Mouse (Mus musculus): ENCODE measurements around the gene Grin2d. TPM values are rescaled to one million over a fixed set of nuclear protein-coding genes. Genes with fewer than 3 reads are reported as not detected.
"Not testable (repeated sequence)": the region's sequence is repeated elsewhere in the genome, so short reads cannot be mapped to it uniquely, and the experiment has no call there.

The Grin2d gene
- total RNA-seq, 1 experiment from 2014 or later: 0.10 TPM

DNA sequence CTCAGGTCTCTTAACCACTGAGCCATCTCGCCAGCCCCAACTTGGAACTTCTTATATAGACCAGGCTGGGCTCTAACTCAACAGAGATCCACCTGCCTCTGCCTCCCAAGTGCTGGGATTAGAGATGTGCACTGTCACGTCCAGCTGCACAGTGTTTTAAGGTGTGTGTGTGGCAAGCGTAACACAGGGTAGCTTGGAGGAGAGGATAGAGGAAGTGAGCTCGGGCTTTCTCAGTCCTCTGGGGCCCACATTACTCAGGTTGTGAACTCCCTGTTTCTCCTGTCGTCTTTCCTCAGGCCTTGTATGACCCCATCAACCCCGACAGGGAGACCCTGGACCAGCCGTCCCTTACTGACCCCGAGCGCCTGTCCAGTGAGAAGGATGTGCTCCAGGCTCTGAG lies 28.4 kb upstream of the Grin2d start:
- no peak for ATAC-seq (replicated peaks in 1 of 2; ENCODE audit: insufficient read depth in 1 of 2, low FRiP score in 2 of 2, low TSS enrichment in 1 of 2, low read depth in 1 of 2, poor library complexity in 2 of 2, severe bottlenecking in 2 of 2)

DNA sequence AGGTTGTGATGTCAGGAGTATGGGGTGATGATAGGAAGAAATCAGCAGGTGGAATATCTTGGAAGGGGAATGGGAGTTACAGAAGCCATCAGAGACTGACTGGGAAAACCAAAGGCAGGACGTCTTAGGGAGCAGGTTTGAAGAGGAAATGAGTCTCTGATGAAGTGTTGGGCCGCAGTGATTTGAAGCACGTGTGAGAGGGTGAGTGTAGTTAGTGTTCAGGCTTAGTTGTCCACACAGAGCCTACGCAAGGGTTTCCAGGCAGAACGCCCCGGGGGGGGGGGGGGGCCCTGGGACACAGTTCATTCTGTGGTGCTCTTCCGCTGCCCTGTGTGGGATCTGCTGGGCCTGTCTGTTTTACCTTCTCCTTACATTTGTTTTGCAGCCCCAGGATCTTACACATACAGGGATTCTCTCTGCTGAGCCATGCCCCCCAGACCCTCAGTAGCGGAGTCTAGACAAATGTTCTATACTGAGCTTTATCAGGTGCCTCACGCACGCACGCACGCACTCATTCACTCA lies 24.4 kb upstream of the Grin2d start:
- ATAC-seq (replicated peaks in 1 of 2; ENCODE audit: insufficient read depth in 1 of 2, low FRiP score in 2 of 2, low TSS enrichment in 1 of 2, low read depth in 1 of 2, poor library complexity in 2 of 2, severe bottlenecking in 2 of 2): no peak

- ATAC-seq (replicated peaks in 1 of 2; ENCODE audit: insufficient read depth in 1 of 2, low FRiP score in 2 of 2, low TSS enrichment in 1 of 2, low read depth in 1 of 2, poor library complexity in 2 of 2, severe bottlenecking in 2 of 2): 0 out of 4 replicates have a peak, but pooled peaks of 1 of the 2 experiments have one; percentile 40
Observed at GRCm38 (mm10) chr7:45901562-45901961, 23.4 kb upstream of the Grin2d start.

DNA sequence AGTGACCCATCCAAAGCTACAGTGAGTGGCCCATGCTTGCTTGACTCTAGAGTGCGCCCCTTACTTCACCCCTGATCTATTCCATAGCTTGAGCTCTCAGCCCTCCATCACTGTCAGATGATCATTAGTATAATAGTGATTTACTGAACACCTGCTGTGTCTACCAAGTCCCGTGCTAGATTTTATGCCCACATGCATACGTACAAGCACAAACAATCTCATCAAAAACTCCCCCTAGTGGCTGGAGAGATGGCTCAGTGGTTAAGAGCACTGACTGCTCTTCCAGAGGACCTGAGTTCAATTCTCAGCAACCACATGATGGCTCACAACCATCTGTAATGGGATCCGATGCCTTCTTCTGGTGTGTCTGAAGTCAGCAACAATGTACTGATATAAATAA lies 19.9 kb upstream of the Grin2d start:
- ATAC-seq (replicated peaks in 1 of 2; ENCODE audit: insufficient read depth in 1 of 2, low FRiP score in 2 of 2, low TSS enrichment in 1 of 2, low read depth in 1 of 2, poor library complexity in 2 of 2, severe bottlenecking in 2 of 2): not testable (repeated sequence)

- ATAC-seq (replicated peaks in 1 of 2; ENCODE audit: insufficient read depth in 1 of 2, low FRiP score in 2 of 2, low TSS enrichment in 1 of 2, low read depth in 1 of 2, poor library complexity in 2 of 2, severe bottlenecking in 2 of 2): peak; percentile 37 to 50
Observed at GRCm38 (mm10) chr7:45897258-45897757, 19.1 kb upstream of the Grin2d start.

GRCm38 (mm10) chr7:45896517-45897257 lies 18.5 kb upstream of the Grin2d start, which contains the start of the genes Syngr4 and Tmem143:
Gene Syngr4 (minus strand): TSS chr7:45896714.
Gene Tmem143 (plus strand): TSS chr7:45896941.
- ATAC-seq (replicated peaks in 1 of 2; ENCODE audit: insufficient read depth in 1 of 2, low FRiP score in 2 of 2, low TSS enrichment in 1 of 2, low read depth in 1 of 2, poor library complexity in 2 of 2, severe bottlenecking in 2 of 2): peak; percentile 84 to 92

GRCm38 (mm10) chr7:45895931-45896516 lies 17.8 kb upstream of the Grin2d start:
- no peak for ATAC-seq (replicated peaks in 1 of 2; ENCODE audit: insufficient read depth in 1 of 2, low FRiP score in 2 of 2, low TSS enrichment in 1 of 2, low read depth in 1 of 2, poor library complexity in 2 of 2, severe bottlenecking in 2 of 2)

DNA sequence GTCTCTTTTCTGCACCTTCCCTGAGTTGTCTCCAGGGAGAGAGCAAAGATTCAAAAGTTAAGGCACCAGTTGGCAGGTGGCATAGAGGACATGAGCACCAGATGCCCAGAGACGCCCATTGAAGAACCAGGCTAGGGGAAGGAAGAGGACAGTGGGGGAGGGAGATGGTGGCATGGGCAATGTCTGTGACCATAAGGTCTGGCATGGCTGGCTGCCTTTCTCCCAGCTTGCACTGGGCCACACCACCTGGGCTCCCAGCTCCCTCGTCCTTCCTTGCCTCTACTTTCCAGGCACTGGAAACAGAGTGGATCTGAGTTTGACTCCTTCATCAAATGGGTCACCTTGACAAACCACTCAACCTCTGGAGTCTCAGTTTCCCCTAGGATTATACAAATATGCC lies 14.5 kb upstream of the Grin2d start:
- ATAC-seq (replicated peaks in 1 of 2; ENCODE audit: insufficient read depth in 1 of 2, low FRiP score in 2 of 2, low TSS enrichment in 1 of 2, low read depth in 1 of 2, poor library complexity in 2 of 2, severe bottlenecking in 2 of 2): no peak

DNA sequence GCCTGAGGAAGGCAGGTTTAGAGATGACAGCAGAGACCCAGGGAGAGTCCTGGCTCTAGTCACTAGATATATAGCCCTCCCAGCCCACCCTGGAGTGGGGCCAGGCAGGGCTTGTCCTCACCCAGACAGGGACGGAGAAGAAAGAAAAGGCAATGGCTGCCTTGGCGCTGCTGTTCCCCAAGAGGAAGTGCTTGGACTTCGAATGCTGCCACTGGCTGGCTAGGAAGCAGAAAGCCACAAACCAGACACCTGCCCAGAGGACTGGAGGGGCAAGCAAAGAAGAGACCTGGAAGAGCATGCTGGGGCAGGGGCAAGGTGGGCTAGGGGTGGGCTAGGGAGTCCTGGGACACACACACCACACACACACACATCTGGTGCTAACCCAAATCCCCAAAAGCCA lies 9.1 kb upstream of the Grin2d start:
- peak; percentile 37 to 73; a peak in 2 of 4 replicates for ATAC-seq (replicated peaks in 1 of 2; ENCODE audit: insufficient read depth in 1 of 2, low FRiP score in 2 of 2, low TSS enrichment in 1 of 2, low read depth in 1 of 2, poor library complexity in 2 of 2, severe bottlenecking in 2 of 2)

DNA sequence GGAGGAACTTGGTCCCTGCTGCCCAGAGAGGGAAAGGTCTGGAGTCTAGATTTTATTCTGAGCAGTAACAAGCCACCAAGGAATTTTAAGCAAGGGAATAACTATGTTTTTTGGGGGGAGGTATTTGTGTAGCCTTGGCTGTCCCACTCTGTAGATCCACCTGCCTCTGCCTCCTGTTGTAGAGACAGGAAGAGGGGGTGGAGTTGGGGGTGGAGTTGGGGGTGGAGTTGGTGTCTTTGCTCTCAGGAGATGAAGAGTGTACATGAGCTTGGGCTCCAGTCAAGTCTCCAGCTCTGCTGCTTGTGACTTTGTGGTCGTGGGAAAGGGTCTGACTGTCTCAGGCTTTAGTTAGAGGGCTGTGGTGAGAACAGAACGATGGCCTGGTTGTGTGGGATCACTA lies 2.8 kb upstream of the Grin2d start:
- no peak for ATAC-seq (replicated peaks in 1 of 2; ENCODE audit: insufficient read depth in 1 of 2, low FRiP score in 2 of 2, low TSS enrichment in 1 of 2, low read depth in 1 of 2, poor library complexity in 2 of 2, severe bottlenecking in 2 of 2)

- no peak for ATAC-seq (replicated peaks in 1 of 2; ENCODE audit: insufficient read depth in 1 of 2, low FRiP score in 2 of 2, low TSS enrichment in 1 of 2, low read depth in 1 of 2, poor library complexity in 2 of 2, severe bottlenecking in 2 of 2)
Observed at GRCm38 (mm10) chr7:45880531-45880930, 2.4 kb upstream of the Grin2d start.

GRCm38 (mm10) chr7:45876895-45877294 lies 1.3 kb downstream of the Grin2d start:
- ATAC-seq (replicated peaks in 1 of 2; ENCODE audit: insufficient read depth in 1 of 2, low FRiP score in 2 of 2, low TSS enrichment in 1 of 2, low read depth in 1 of 2, poor library complexity in 2 of 2, severe bottlenecking in 2 of 2): no peak

DNA sequence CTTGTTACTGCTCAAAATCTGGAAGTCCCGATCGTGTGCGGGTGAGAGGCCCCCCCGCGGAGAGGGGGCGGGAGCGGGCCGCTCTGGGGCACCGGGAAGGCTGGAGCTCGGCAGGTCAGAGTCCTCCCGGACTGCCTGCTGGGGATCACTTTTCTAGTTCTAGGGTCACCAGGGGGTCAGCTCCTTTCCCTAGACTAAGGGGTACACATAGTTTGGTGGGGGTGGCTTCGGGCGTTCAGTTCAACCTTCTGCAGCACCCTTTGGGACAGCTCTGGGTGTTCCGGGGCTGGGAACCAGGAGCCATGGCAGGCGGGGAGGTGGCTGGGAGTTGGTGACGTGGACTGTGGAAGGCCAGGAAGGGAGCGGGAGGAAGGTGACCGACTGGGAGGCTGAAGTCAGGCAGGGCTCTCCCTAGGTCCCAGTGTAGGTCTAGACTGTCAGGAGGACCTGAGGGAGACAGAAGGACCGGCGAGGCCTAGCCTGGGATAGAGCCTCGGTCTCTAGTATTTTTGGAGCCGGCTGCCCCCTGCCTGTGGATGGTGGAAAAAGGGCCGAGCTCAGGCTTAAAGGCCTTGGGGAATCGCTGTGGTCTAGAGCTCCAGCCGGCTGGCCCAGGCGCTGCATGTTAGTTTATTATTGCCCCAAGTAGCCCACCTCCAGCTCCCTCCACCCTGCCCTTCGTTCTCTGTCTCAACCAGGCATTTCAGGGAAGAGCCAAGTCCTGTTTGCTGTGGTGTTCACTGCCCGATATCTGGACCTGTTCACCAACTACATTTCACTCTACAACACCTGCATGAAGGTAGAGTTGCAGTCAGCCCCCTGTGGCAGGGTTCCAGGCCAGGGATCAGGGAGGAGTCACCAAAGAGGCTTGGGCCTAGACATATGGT lies 4.9 kb downstream of the Grin2d start:
- ATAC-seq (replicated peaks in 1 of 2; ENCODE audit: insufficient read depth in 1 of 2, low FRiP score in 2 of 2, low TSS enrichment in 1 of 2, low read depth in 1 of 2, poor library complexity in 2 of 2, severe bottlenecking in 2 of 2): peak; percentile 42 to 49; a peak in 2 of 4 replicates

- peak; percentile 83 to 84 for ATAC-seq (replicated peaks in 1 of 2; ENCODE audit: insufficient read depth in 1 of 2, low FRiP score in 2 of 2, low TSS enrichment in 1 of 2, low read depth in 1 of 2, poor library complexity in 2 of 2, severe bottlenecking in 2 of 2)
Observed at GRCm38 (mm10) chr7:45872624-45873023, 5.6 kb downstream of the Grin2d start, which contains the start of gene Kdelr1. Gene Kdelr1 (plus strand): TSS chr7:45872772.

DNA sequence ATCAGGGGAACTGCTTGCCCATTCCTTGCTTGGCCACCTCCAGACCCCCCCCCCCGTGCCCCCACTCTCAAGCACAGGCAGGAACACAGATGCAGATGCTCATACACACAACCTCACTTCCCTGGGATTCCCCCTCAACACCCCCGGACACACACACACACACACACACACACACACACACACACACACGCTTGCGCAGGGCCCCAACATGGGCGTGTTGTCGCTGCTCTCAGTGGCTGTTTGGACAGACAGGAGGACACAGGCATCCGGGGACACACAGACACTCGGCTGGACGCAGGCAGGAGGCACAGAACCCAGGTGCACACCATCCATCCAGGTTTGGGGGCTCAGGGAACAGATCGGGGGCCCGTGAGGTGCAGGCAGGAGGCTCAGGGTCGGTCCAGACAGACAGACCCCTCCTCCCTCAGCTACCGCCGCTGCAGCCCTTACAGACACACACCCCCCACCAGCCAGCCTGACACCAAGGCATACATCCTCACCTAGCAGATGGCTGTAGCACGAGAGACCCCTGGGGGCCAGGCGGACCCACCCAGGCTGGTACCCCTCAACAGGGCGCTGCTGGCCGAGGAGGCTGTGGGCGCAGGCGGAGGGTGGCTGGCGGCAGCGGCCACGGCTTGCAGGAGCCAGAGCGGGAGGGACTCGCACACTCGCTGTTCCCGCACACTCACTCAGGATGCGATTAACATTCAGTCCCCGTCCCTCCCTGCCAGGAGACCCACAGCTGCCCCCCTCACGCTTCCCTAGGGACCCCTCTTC lies 7.7 kb downstream of the Grin2d start:
- ATAC-seq (replicated peaks in 1 of 2; ENCODE audit: insufficient read depth in 1 of 2, low FRiP score in 2 of 2, low TSS enrichment in 1 of 2, low read depth in 1 of 2, poor library complexity in 2 of 2, severe bottlenecking in 2 of 2): no peak

DNA sequence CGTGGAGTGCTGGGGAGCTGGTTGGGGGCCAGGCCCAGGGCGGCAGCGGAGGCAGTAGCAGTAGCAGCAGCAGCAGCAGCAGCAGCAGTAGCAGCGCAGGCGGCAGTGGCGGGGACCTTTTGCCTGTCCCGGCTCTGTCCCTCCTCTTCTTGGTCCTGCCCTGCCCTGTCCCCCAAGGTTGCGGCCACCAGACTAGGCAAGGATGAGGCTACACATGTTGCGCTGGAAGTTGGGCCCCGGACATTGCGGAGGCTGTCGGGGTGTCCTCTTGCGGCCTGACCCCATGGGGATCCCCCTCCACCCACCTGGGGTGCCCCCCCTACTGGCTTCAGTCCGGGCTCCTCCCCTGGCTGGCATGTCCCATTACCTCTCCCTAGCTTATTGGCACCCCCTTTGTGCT lies 8.4 kb downstream of the Grin2d start:
- ATAC-seq (replicated peaks in 1 of 2; ENCODE audit: insufficient read depth in 1 of 2, low FRiP score in 2 of 2, low TSS enrichment in 1 of 2, low read depth in 1 of 2, poor library complexity in 2 of 2, severe bottlenecking in 2 of 2): no peak
